Mouse (Mus musculus) kidney, postnatal 0 days (tissue): ENCODE data around the gene Mfsd2a. TPM values are rescaled to one million over a fixed set of nuclear protein-coding genes. Genes with fewer than 3 reads are reported as not detected.
"Not testable (repeated sequence)": the region's sequence is repeated elsewhere in the genome, so short reads cannot be mapped to it uniquely, and the experiment has no call there.

Source experiments
- ATAC-seq: fragments of 200-750 bp; cut with Nextera tagmentation; replicated peaks from 2 replicates; pipeline ENCODE4 v1.8.0; 2017; ENCODE audit warnings: low read depth, moderate number of reproducible peaks, moderate TSS enrichment, moderate library complexity; ENCODE audit not compliant: low FRiP score
- DNase-seq: peaks from one replicate; pipeline ENCODE4 v3.0.0-alpha.2; 2016; ENCODE audit warnings: low spot score
- H3K27ac ChIP-seq: fragments of 300-500 bp; sonication (generic); 2 replicates; pipeline ENCODE4 v1.5.1; 2014; ENCODE audit warnings: mild to moderate bottlenecking
- H3K27me3 ChIP-seq: fragments of 300-500 bp; sonication (generic); 2 replicates; pipeline ENCODE4 v1.6.1; 2014; ENCODE audit warnings: low read length, mixed read lengths; ENCODE audit not compliant: insufficient read depth
- H3K36me3 ChIP-seq: fragments of 300-500 bp; sonication (generic); 2 replicates; pipeline ENCODE4 v1.6.1; 2014; ENCODE audit warnings: low read length, mixed read lengths; ENCODE audit not compliant: insufficient read depth
- H3K4me1 ChIP-seq: fragments of 300-500 bp; sonication (generic); replicated peaks from 2 replicates; pipeline ENCODE4 v1.6.1; 2014; ENCODE audit warnings: antibody characterized with exemption, low read length, mixed read lengths; ENCODE audit not compliant: insufficient read depth
- H3K4me2 ChIP-seq: fragments of 300-500 bp; sonication (generic); 2 replicates; pipeline ENCODE4 v1.6.1; 2014; ENCODE audit warnings: mild to moderate bottlenecking, low read length, moderate library complexity, mixed read lengths
- H3K4me3 ChIP-seq: fragments of 300-500 bp; sonication (generic); replicated peaks from 2 replicates; pipeline ENCODE4 v1.5.1; 2014; ENCODE audit warnings: low read depth, low read length
- H3K9ac ChIP-seq: fragments of 300-500 bp; sonication (generic); 2 replicates; pipeline ENCODE4 v1.6.1; 2014; ENCODE audit warnings: low read depth, low read length
- H3K9me3 ChIP-seq: fragments of 300-500 bp; sonication (generic); replicated peaks from 2 replicates; pipeline ENCODE4 v1.6.1; 2016; ENCODE audit warnings: low read length, inconsistent platforms, mixed read lengths
- CTCF ChIP-seq: IDR thresholded peaks from 2 replicates; pipeline ENCODE4 v1.5.1; 2016; ENCODE audit warnings: antibody characterized with exemption, low read depth, mild to moderate bottlenecking, moderate library complexity
- WGBS: fragments of 180-500 bp; shearing (Covaris S2); extraction: QIAGEN DNeasy Blood & Tissue Kit; methylation state at CpG from one replicate; pipeline ENCODE4 v1.1.7; 2014; 5-methylcytosine and 5-hydroxymethylcytosine counted together
- polyA plus RNA-seq: library from polyadenylated mRNA; unstranded; fragments of >200 nt; fragmentation: Nextera tagmentation; extraction: Ambion mirVana; gene quantifications from 2 replicates; pipeline ENCODE4 v1.2.1, GENCODE M21; 2015

The Mfsd2a gene
- polyA plus RNA-seq, 1 experiment from 2014 or later = 1.8 TPM

- no peak for DNase-seq
- WGBS = 76% methylated on average over 1 of the region's 1 CpGs
- Histone ChIP-seq H3K4me3 (no peak overlapping the region), H3K36me3 (no peaks in the 10 kb centered on the region), H3K9ac (no peak overlapping the region), H3K9me3 (no peaks in the 10 kb centered on the region), H3K4me1 (no peaks in the 10 kb centered on the region), H3K27ac (no peak overlapping the region), H3K4me2 (no peak overlapping the region), H3K27me3 (no peaks in the 10 kb centered on the region)
- ATAC-seq = no peak
- no peak for TF ChIP-seq CTCF
These were observed 30.2 kb upstream of the Mfsd2a start for GRCm38 (mm10) chr4:122991177-122991576.

- ATAC-seq = not testable (repeated sequence)
These were observed 27.0 kb upstream of the Mfsd2a start for GRCm38 (mm10) chr4:122988004-122988403.

GRCm38 (mm10) chr4:122987421-122987820 lies 26.4 kb upstream of the Mfsd2a start:
- Histone ChIP-seq H3K4me3 (no peak overlapping the region), H3K27me3 (0 out of 2 replicates have a peak, but pooled peaks cover 3% of the 10 kb centered on the region), H3K4me1 (peaks cover 4% of the 10 kb centered on the region; the same call in 1 of the 2 replicates), H3K36me3 (no peaks in the 10 kb centered on the region), H3K27ac (no peak overlapping the region), H3K9ac (no peak overlapping the region), H3K4me2 (no peak overlapping the region), H3K9me3 (no peaks in the 10 kb centered on the region)
- DNase-seq (no peak), ATAC-seq (no peak)
- no peak for TF ChIP-seq CTCF
- 77% methylated on average over 4 of the region's 4 CpGs for whole genome bisulfite sequencing

More at GRCm38 (mm10) chr4:122988004-122988403, 27.0 kb upstream of the Mfsd2a start:
- DNase-seq, H3K9ac ChIP-seq, H3K4me1 ChIP-seq, H3K4me3 ChIP-seq, H3K27ac ChIP-seq, H3K36me3 ChIP-seq, H3K27me3 ChIP-seq, H3K9me3 ChIP-seq, H3K4me2 ChIP-seq: not testable (repeated sequence)
- peak; percentile 69 for TF ChIP-seq CTCF
- 78% methylated on average over 3 of the region's 3 CpGs for WGBS

- H3K4me2 ChIP-seq = no peak overlapping the region
- TF ChIP-seq CTCF = peak; percentile 94
- no peak overlapping the region for H3K27ac ChIP-seq
- no peaks in the 10 kb centered on the region for H3K9me3 ChIP-seq
- no peak overlapping the region for H3K9ac ChIP-seq
- 22% methylated on average over 8 of the region's 8 CpGs for WGBS
- ATAC-seq = peak; percentile 92
- DNase-seq = peak; percentile 94
- 0 out of 2 replicates have a peak, but pooled peaks cover 7% of the 10 kb centered on the region for H3K27me3 ChIP-seq
- H3K4me1 ChIP-seq = peaks cover 4% of the 10 kb centered on the region; the same call in 1 of the 2 replicates
- no peaks in the 10 kb centered on the region for H3K36me3 ChIP-seq
- H3K4me3 ChIP-seq = no peak overlapping the region
These were observed 24.1 kb upstream of the Mfsd2a start for GRCm38 (mm10) chr4:122985110-122985509.

GRCm38 (mm10) chr4:122983486-122984261 lies 22.7 kb upstream of the Mfsd2a start:
- H3K4me3 ChIP-seq = no peak overlapping the region
- H3K27ac ChIP-seq = no peak overlapping the region
- no peak overlapping the region for H3K9ac ChIP-seq
- TF ChIP-seq CTCF = no peak
- DNase-seq (no peak), ATAC-seq (no peak)
- H3K4me2 ChIP-seq = no peak overlapping the region
- no peaks in the 10 kb centered on the region for H3K36me3 ChIP-seq
- H3K9me3 ChIP-seq = no peaks in the 10 kb centered on the region
- WGBS = 32% methylated on average over 17 of the region's 17 CpGs
- 0 out of 2 replicates have a peak, but pooled peaks cover 7% of the 10 kb centered on the region for H3K27me3 ChIP-seq
- H3K4me1 ChIP-seq = peaks cover 4% of the 10 kb centered on the region; the same call in 1 of the 2 replicates

- ATAC-seq (no peak), DNase-seq (no peak)
- Histone ChIP-seq H3K4me1 (peaks cover 4% of the 10 kb centered on the region; the same call in 1 of the 2 replicates), H3K4me2 (no peak overlapping the region), H3K36me3 (no peaks in the 10 kb centered on the region), H3K9ac (no peak overlapping the region), H3K4me3 (no peak overlapping the region), H3K27me3 (0 out of 2 replicates have a peak, but pooled peaks cover 7% of the 10 kb centered on the region), H3K27ac (no peak overlapping the region), H3K9me3 (no peaks in the 10 kb centered on the region)
- no peak for TF ChIP-seq CTCF
- WGBS = 62% methylated on average over 3 of the region's 3 CpGs
These were observed 21.5 kb upstream of the Mfsd2a start for GRCm38 (mm10) chr4:122982537-122982936.
